Mouse (Mus musculus) A20 (cell line): ENCODE results near the gene Hecw2.

Experiments
- DNase-seq: peaks from one replicate; pipeline ENCODE4 v3.0.0-alpha.2; 2011; ENCODE audit warnings: low read depth, low spot score

The Hecw2 gene

GRCm38 (mm10) chr1:54194954-54195305 is at the start of gene Hecw2:
Gene Hecw2, minus strand, starts transcription at chr1:54195168.
- DNase-seq = no peak

GRCm38 (mm10) chr1:54242722-54243121 is 47.8 kb upstream of the Hecw2 start:
- no peak for DNase-seq

GRCm38 (mm10) chr1:54220273-54220672 is 25.3 kb upstream of the Hecw2 start:
- no peak for DNase-seq

GRCm38 (mm10) chr1:54194183-54194953 is 600 bp downstream of the Hecw2 start:
- no peak for DNase-seq

- DNase-seq = no peak
Measured at GRCm38 (mm10) chr1:54193191-54193770, 1.7 kb downstream of the Hecw2 start.

GRCm38 (mm10) chr1:54187579-54187978 is 7.4 kb downstream of the Hecw2 start:
- no peak for DNase-seq

- DNase-seq = no peak
Measured at GRCm38 (mm10) chr1:54186347-54186746, 8.6 kb downstream of the Hecw2 start.

GRCm38 (mm10) chr1:54180663-54181062 is 14.3 kb downstream of the Hecw2 start:
- DNase-seq = no peak

GRCm38 (mm10) chr1:54179179-54179578 is 15.8 kb downstream of the Hecw2 start:
- peak; percentile 84 for DNase-seq

- DNase-seq = no peak
Measured at GRCm38 (mm10) chr1:54176592-54176991, 18.4 kb downstream of the Hecw2 start.

- no peak for DNase-seq
Measured at GRCm38 (mm10) chr1:54168014-54168413, 27.0 kb downstream of the Hecw2 start.

- no peak for DNase-seq
Measured at GRCm38 (mm10) chr1:54159531-54159930, 35.4 kb downstream of the Hecw2 start.

- DNase-seq = no peak
Measured at GRCm38 (mm10) chr1:54153216-54153786, 41.7 kb downstream of the Hecw2 start.

- no peak for DNase-seq
Measured at GRCm38 (mm10) chr1:54145106-54145505, 49.9 kb downstream of the Hecw2 start.

- DNase-seq = no peak
Measured at GRCm38 (mm10) chr1:54133802-54134436, 61.0 kb downstream of the Hecw2 start.

- no peak for DNase-seq
Measured at GRCm38 (mm10) chr1:54128714-54129431, 66.1 kb downstream of the Hecw2 start.

GRCm38 (mm10) chr1:54126991-54127742 is 67.8 kb downstream of the Hecw2 start:
- DNase-seq = no peak

GRCm38 (mm10) chr1:54122551-54122950 is 72.4 kb downstream of the Hecw2 start:
- DNase-seq = no peak

- no peak for DNase-seq
Measured at GRCm38 (mm10) chr1:54121071-54121730, 73.8 kb downstream of the Hecw2 start.

GRCm38 (mm10) chr1:54119638-54120320 is 75.2 kb downstream of the Hecw2 start:
- DNase-seq = no peak
